Mouse (Mus musculus) adrenal gland, adult 2 months (tissue): Measurements from ENCODE around the gene Plxna4. TPM values are rescaled to one million over a fixed set of nuclear protein-coding genes. Genes with fewer than 3 reads are reported as not detected.

ENCODE experiments used
- DNase-seq: peaks from one replicate; pipeline ENCODE4 v3.0.0; 2021
- polyA plus RNA-seq: library from polyadenylated mRNA; depleted of rRNA; stranded (reverse); fragments of >200 nt; gene quantifications from 2 replicates; pipeline ENCODE4 v1.2.3, GENCODE M21; 2012
- total RNA-seq, 2 experiments: library from RNA; stranded (reverse); gene quantifications; 2 replicates each; pipeline ENCODE4 v1.2.3; 2021

Plxna4 gene
- total and polyA plus RNA-seq, 3 experiments: 1.7 to 6.4 (median 4.9) TPM

DNA sequence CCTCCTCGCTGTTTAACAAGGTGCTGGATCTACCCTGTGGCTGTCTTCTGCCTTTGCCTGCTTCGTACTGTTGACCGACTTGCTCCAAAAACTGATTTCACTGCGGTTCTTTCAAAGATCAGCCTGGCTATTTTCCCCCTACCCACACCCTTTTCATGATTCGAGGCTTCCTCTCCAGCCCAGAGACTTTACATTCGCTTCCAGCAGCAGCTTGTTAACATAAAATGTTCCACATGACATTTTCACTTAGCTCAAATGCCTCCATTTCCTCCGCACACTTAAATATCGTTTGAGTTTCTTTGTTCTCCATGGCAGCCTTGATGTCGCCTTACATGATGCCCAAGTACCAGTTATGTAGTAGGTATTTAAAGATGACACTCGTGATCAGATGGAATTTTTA, 336.3 kb downstream of the Plxna4 start:
- DNase-seq: no peak

DNA sequence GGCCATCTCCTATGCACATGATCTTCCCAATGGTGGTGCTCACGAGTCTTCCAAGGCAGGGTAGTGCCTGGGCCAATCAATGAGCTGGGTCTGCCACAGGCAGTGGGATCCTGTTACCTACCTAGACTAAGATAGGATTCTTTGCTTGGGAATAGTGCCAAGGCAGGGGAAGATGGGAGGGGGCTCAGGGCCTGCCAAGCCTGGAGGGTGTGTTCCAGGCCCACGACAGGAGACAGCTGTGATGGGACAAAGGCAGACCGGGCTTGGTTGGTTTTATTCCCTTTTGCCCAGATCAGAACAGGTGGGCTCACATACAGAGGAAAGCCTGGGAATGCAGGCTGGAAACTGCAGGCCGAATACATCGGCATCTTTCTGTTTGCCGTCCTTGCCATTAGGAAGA, 342.0 kb downstream of the Plxna4 start:
- no peak for DNase-seq

DNA sequence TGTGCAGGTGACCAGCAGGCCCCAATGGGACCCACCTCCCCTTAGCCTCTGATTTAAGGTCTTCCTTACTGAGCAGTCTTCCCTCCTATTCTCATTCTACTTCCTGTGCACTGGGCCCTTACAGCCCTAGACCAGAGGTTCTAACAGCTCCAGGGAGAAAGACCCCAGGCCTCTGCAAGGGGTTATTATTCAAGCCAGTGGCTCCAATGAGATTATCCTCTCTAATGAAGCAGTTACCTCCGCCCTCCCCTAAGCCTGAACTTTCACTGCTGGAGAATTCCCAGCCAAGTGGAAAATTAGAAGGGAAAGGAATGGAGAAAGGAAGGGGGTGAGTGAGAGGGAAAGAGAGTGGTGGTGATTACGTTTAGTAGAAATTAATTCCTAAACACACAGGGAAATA, 345.0 kb downstream of the Plxna4 start:
- no peak for DNase-seq

DNA sequence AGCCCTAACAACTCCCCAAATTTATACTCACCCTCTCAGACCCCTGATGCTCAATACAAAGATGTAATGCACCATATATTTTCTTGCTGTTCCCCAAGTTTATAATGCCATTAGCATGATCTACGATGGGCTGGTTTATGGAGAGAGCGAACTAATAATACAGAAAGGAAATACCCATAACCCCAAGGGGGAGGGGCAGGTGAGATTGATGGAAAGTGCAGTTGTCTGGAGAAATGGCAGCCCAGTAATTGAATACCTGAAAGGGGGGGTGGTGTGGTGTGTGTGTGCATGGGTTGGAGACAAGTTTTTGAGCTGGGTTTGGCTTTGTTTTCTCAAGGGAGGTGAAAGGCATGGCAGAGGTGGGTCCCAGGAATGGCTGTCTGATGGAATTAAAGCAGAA, 356.6 kb downstream of the Plxna4 start:
- DNase-seq: no peak

DNA sequence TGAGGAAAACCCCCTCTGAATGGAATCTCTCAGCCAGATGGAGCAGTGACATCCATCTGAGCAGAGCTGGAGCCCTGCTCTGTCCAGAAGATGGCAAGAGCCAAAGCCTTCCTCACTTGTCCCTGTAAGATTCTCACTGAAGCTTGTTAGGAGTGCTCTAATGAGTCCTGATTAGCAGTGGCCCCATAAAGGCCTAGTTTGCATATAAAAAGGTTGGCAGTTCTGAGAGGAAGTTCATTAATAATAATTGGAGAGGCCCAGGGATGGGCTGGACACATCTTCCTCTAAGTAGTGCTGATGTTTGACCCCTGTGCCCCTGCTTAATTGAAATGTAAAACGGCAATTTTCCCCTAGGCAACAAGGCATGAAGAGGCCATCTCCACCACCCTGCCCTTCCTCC, 361.4 kb downstream of the Plxna4 start:
- DNase-seq: no peak

DNA sequence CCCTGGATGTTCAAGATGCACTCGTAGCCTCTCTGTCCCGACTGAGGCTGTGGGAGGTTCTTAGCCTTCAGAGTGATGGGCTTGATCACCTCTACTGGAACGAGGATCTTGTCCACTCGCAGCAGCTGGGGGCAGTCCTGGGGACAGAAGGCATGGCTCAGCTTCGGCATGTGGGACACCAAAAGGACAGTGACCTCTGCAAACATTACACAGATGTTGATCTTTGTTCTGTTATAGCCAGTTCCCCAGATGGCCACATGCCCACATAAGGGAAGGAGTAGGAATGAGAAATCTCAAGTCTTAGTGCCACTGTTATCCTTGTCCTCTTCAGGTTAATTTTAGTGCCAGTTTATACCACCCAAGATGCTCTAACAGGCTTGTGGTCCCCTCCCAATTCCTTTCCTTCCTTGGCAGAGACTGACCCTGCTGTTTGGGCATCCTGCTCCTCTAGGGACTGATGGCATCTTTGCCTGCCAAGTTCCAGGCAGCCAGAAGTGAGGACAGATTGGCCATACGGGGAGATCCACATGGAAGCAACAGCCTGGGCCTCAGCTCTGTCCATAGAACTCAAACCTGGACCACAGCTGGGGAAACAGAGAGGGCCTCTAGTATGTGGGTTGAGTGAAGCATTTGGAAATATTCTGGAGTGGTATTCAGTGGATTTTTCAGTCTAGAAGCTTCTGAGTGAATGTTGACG, 363.8 kb downstream of the Plxna4 start:
- no peak for DNase-seq

DNA sequence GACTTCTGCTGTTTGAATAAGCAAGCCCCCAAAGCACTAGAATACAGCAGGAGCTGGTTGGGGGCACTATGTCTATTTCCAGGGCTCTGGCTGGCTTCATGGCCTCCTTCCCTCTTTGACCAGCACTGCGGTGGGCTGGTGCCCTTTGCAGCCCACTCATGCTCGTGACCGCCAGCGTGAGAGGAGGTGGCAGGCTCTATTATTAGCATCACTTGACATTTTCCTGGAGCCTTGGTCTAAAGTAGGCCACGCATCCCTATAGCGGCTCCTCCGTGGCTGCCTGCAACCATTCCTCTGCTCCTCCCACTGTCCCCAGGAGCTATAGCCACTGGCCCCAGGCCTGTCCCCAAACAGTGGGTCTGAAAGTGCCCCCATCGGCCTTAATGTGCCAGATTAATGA, 367.2 kb downstream of the Plxna4 start:
- DNase-seq: no peak

DNA sequence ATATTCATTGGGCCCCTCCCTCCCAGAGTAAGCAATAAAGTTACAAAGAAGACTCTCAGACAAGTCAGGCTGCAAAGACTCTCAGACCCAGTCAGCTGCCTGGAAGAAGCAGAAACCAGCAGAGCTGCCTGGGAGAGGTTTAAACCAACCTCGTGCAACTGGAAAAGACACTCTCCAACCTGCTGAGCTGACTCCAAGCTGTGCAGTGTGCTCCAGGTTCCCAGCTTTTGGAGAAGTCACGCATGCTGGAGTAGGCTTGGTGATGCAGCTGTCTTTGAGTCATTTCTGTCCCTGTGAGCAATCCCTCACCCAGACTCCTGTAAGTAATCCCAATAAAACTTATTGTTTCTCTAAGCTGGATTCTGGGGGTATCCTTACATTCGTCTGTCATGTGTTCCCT, 369.4 kb downstream of the Plxna4 start:
- DNase-seq: no peak

DNA sequence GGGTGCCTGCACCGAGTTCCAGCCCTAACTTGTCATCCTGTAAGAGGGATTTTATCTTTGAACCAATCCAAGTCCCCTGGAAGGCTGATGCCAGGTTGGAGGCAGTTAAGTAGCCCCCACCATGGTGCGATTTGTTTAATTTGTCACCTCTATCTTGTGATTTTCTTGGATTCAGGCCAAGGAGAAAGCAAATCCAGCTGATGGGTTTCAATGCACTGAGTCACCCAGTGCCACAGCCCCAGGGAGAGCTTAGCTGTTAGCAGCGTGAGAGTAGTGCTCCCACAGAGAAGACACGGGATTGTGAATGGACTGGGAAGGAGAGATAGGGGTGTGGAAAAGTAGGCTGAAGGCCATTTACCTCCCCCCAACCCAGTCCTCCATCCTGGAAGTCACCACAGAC, 375.6 kb downstream of the Plxna4 start:
- no peak for DNase-seq

DNA sequence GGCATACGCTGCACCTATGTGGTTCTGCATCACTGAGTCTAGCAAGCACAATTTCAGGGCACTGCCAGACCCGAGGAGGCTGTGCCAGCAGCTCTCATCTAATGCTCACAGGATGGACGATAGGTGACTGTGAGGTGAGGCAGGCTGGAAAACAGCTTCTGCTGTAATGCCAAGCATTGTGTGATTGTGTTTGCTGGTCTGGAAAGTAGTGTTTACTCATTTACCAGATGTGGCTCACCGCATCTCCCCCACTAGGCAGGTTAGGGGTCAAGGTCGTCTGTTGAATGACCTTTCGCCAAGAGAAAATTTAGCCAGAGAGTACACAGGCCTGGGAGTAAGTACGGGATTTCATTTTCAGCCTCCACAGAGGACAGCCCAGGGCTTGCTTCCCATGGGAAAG, 377.9 kb downstream of the Plxna4 start:
- no peak for DNase-seq

DNA sequence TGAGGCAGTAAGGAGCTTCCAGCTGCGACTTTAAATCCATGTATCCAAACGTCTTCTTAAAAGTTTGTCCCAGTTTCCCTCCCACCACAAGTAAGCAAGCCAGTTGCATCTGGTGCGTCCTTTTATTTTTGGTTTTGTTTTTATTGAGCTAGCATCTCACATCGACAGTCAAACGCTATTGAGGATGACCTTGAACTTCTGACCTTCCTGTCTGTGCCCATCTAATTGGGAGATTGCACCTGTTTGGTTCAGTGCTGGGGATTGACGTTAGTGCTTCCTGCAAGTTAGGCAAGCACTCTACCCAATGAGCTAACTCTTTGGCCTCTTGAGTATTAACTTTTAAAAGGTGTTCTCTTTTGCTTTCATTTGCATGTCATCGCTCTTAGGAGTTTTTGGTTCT, 379.0 kb downstream of the Plxna4 start:
- no peak for DNase-seq

DNA sequence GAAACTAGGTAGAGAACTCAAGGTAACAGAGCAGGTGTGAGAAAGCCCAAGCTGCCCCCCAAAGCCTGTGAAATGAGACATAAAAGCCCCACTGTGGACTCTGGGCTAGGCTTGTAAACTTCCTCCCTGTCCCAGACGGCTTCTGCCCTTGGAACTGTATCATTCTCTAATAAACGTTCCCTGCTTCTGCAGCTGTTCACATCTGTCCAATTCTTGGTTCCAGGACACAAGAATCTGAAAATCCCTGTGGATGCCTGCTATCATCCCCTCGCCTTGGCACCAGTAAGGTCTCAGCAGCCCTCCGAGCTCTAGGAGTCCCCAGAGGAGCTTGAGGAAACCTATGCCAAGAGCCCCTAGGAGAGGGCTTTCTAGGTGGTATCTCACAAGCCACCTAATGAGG, 383.7 kb downstream of the Plxna4 start:
- no peak for DNase-seq

DNA sequence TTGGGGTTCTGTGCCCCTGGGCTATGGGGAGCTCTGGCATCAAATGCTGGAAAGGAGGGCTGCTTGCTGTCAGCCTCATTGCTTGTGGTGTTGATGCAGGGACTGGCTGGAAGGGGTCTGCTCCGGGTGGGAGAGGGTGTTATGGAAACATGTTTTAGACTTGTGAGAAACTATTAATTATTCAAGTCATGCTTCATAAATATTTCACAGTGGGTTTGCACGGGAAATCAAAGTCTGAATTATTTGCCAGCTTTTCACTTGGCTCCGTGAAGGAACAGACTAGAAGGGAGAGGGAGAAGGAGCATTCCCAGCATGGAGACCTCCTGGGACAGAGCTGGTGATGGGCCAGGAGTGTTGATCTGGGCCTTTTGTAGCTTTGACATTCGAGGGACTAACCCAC, 384.6 kb downstream of the Plxna4 start:
- no peak for DNase-seq

DNA sequence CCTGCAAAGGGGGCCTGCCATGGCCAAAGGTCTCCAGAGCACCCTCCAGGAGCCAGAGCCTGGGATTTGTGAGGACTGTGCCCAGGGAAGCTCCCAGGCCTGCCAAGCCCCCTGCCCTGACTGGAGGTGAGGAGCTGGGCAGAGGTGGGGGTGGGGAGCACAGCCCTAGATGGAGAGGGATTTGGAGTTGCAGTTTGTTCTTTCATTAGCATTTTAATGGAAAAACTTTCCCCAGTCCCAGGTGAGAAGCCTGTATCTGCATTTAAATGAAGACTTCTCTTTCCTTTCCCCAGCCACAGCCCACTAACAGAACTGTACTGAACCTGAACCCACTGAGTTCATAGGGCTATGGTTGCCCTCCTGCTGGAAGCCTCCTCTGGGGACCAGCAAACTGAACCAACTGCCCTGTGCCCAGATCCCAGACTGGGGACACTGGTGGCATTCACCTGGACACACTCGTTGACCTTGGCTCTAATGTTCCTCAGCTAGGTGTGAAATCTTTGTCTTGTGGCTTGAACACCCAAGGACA, 385.3 kb downstream of the Plxna4 start:
- no peak for DNase-seq

DNA sequence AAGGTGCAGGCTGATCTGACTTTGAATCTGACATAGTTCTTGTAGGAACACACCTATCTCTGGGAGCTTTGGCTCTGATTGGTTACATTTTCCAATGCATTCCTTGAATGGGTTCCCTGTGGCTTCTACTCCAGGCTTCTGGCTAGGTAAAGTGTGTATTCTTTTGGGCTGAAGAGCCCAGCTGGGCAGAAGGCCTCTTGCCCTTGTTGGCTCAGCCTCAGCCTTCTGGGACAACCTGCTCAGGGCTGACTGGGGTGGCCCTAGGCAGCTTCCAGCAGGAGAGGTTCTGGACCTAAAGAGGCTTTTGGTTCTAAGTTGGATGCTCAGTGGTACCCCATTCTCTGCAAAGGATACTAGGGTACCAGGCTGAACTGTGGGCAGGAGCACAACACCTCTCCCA, 386.5 kb downstream of the Plxna4 start:
- DNase-seq: no peak

DNA sequence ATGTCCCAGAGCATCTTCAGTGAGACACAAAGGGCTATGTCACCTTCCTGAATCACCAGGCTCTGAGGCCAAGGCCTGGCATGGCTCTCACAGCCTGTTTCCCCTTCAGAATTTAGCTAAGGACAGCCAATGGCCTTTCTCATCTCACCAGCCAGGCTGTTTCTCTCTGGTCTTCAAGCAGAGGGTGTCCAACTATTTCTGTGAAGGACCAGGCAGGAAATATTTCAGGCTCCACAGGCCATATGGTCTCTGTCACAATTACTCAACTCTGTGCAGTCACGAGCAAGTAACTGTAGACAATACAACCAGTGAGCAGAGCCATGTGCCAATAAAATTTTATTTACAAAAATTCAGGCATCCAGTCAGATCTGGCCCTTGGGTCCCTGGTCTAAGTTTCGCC, 388.4 kb downstream of the Plxna4 start:
- no peak for DNase-seq

DNA sequence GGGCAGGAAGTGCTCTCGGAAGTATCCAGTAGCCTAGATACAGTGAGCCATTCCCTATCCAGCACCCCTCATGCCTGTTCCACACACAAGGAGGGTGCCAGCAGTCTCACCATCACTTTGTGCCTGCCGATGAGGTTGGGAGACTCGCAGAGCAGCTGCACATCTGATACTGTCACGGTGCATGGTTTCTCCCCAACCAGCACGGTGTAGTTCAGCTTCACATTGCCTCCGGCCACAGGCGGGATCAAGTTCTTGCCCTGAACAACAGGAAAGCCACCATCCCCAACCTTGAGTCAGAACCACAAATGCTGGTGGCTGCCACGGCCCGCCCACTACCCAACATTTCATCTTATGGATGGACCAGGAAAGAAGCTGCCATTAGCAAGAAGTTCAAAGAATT, 391.1 kb downstream of the Plxna4 start:
- no peak for DNase-seq

DNA sequence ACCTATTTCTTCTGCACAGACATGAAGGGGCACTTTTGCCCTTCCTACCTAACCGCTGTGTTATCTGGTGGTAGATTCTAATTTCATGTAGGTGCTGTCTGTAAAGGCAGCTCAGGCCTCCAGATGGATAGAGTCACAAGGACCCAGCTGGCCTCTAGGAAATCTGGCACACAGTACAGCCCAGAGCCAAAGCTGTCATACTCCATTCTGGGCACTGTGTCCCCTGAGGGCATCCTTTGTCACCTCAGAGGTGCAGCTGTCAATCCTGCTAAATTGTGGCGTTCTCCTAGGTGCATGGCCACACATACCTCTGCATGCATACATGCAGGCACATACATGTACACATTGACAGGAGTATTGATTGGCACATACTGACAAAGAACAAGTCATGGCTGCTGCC, 394.9 kb downstream of the Plxna4 start:
- no peak for DNase-seq

DNA sequence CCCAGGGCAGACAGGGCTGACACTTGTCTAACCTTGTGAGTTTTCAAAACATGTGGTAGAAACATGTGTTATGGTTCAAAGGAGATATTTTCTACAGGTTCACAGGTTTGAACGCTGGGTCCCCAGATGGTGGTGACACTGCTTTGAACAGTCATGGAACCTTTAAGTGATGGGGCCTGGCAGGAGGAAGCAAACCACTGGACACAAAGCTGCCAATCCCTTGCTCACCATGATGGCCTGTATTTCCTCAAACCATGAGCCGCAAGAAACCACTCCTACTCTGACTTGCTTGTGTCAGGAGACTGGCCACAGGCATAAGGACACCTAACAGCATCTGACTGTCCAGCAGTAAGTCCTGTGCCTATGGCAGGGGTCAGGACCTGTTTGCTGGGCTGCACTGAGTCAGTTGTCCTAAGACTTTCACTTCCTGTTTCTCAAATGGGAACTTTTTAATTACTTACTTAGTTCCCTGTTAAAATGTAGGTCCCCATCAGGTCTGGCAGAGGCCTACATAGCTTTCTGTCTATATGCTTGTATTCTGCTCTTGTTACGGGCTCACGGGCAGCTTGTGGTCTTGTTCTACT, 403.5 kb downstream of the Plxna4 start:
- no peak for DNase-seq

DNA sequence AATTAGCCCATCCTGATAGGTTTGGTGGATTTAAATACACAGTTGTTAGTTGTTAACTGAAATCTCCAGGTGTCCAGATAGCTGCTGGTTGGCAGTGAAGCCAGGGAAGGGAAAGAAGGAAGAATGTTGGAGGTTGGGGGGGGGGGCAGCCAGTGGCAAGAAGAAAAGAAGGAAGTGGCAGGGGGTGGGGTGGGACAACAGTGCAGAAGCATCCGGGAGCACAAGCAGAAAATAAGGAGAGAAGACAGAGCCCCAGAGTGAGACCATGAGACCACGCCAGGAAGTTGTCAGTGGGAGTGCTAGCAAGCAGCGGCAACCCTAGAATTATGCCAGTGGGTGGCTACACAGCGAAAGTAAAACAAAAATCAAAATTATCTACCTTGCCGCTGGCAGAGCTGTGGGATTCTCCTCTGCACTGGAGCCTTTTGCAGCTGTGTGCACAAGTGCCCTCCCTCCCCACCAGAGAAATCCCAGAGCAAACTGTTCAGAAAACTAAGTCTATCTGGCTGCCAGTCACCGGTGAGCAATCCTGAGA, 404.3 kb downstream of the Plxna4 start:
- DNase-seq: no peak

DNA sequence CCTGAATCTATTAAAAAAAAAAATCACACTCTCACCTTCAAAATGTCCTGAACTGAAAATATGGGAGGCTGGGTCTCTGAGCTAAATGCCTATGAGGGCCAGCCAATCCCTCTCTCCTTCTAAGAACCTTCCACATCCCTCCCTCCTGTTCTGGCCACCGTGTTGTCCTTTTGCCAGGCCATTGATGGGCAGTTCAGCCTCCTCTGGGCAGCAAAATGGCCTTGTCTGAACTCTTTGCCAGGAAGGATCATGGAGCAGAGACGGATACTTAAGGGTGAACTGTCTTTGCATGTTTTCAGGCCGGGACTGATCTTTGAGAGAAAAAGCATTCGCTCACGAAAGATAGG, 408.0 kb downstream of the Plxna4 start:
- no peak for DNase-seq

DNA sequence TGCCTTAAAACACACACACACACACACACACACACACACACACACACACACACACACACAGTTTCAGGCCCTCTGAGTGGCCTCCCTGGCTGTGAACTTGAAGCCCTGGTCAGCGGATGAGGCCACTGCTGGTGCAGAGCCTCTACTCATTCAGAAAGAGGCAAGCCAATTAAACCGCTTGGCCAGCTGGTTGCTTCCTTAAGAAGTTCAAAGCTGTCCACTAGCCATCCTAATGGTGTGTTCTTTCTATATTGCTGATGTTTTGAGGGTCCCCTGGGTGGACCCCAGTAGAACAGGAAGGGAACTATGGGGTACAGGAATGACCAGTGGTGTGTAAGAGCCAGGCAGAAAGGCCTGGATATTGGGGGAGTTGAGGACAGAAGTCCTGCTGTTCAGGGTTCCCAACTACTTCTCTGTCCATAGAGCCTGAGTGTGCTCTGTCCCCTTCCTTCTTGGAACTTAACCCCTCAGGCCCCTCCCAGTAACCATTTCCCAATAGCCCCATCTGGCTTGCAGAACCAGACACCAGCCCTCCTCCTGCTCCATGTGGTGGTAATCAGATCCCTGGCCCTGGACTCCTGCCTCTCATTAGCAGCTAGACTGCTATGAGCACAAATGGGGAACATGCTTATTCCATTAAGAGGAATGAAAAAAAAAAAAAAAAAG, 408.5 kb downstream of the Plxna4 start:
- no peak for DNase-seq

DNA sequence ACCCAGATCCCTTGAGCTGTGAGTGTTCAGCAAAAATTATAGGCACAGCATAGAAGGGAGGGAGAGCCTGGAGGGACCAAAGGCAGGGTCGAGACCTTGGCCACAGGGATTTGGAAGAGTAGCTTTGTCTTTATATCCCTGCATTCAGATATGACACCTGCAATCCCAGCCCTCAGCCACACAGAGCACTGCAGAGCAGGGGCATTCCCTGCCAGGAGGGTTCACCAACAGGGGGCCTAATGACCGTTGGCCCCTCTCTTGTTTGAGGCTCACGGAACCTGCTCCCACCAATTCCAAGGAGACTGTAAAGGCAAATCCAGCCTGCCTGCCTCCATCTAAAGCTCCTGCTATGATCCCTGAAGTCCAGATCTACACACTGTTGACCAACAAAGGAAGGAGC, 410.1 kb downstream of the Plxna4 start:
- no peak for DNase-seq
